Mouse (Mus musculus) MEL (cell line): ENCODE results near the gene Smtnl2. TPM values are rescaled to one million over a fixed set of nuclear protein-coding genes. Genes with fewer than 3 reads are reported as not detected.

Source experiments
- DNase-seq: peaks from one replicate; pipeline ENCODE4 v3.0.0; 2011; ENCODE audit warnings: low read depth, low spot score
- H3K27ac ChIP-seq: 2 replicates; pipeline ENCODE4 v1.5.1; 2012; ENCODE audit warnings: low read depth, mild to moderate bottlenecking, control low read depth, low read length, moderate library complexity; ENCODE audit not compliant: control insufficient read depth
- H3K27me3 ChIP-seq, 2 experiments: fragments of 150-350 bp in 1 of 2; sonication (generic) in 1 of 2; 2 replicates each; pipeline ENCODE4 v1.6.1; 2012; ENCODE audit warnings: low read length in 2 of 2, mild to moderate bottlenecking in 2 of 2, improper control_type of control experiment in 1 of 2, moderate library complexity in 1 of 2; ENCODE audit not compliant: insufficient read depth in 2 of 2, control insufficient read depth in 1 of 2
- H3K36me3 ChIP-seq, 2 experiments: 2 replicates each; pipeline ENCODE4 v1.6.1; 2012 to 2014; ENCODE audit warnings: low read length in 2 of 2, improper control_type of control experiment in 1 of 2, inconsistent platforms in 1 of 2, mild to moderate bottlenecking in 1 of 2; ENCODE audit not compliant: insufficient read depth in 2 of 2, control insufficient read depth in 1 of 2
- H3K4me1 ChIP-seq, 2 experiments: fragments of 150-350 bp in 1 of 2; sonication (generic) in 1 of 2; 2 replicates each; pipeline ENCODE4 v1.6.1; 2012; ENCODE audit warnings: low read length in 2 of 2, improper control_type of control experiment in 1 of 2, mild to moderate bottlenecking in 1 of 2; ENCODE audit not compliant: insufficient read depth in 2 of 2, control insufficient read depth in 1 of 2
- H3K4me3 ChIP-seq, 2 experiments: fragments of 150-350 bp in 1 of 2; sonication (generic) in 1 of 2; 2 replicates each; pipeline ENCODE4 v1.5.1; 2012; ENCODE audit warnings: low read depth in 2 of 2, low read length in 2 of 2, mild to moderate bottlenecking in 2 of 2, moderate library complexity in 2 of 2, control low read depth in 1 of 2, improper control_type of control experiment in 1 of 2; ENCODE audit not compliant: control insufficient read depth in 1 of 2, insufficient read depth in 1 of 2
- H3K79me2 ChIP-seq: 2 replicates; pipeline ENCODE4 v1.6.1; 2012; ENCODE audit warnings: mild to moderate bottlenecking, low read length, moderate library complexity; ENCODE audit not compliant: control insufficient read depth, poor library complexity, insufficient read depth
- H3K9ac ChIP-seq: 2 replicates; pipeline ENCODE4 v1.6.1; 2012; ENCODE audit warnings: low read depth, mild to moderate bottlenecking, control low read depth, low read length, moderate library complexity; ENCODE audit not compliant: control insufficient read depth, poor library complexity, severe bottlenecking
- H3K9me3 ChIP-seq: fragments of 150-350 bp; sonication (generic); replicated peaks from 2 replicates; pipeline ENCODE4 v1.6.1; 2012; ENCODE audit warnings: mild to moderate bottlenecking, low read length, improper control_type of control experiment, moderate library complexity; ENCODE audit not compliant: insufficient read depth
- BHLHE40 ChIP-seq: IDR thresholded peaks from 2 replicates; pipeline ENCODE4 v1.6.1; 2012; ENCODE audit warnings: low read depth, mild to moderate bottlenecking, inconsistent platforms, low read length, improper control_type of control experiment, borderline replicate concordance
- CHD2 ChIP-seq: IDR thresholded peaks from 2 replicates; pipeline ENCODE4 v1.6.1; 2011; ENCODE audit warnings: low read length, improper control_type of control experiment
- E2F4 ChIP-seq: IDR thresholded peaks from 2 replicates; pipeline ENCODE4 v1.6.1; 2011; ENCODE audit warnings: low read depth, low read length, improper control_type of control experiment, borderline replicate concordance
- ELF1 ChIP-seq: IDR thresholded peaks from 2 replicates; pipeline ENCODE4 v1.6.1; 2014; ENCODE audit warnings: low read depth, mild to moderate bottlenecking, inconsistent platforms, low read length, improper control_type of control experiment, moderate library complexity
- EP300 ChIP-seq, 2 experiments: IDR thresholded peaks; 2 replicates each; pipeline ENCODE4 v1.6.1; 2011; ENCODE audit warnings: improper control_type of control experiment in 2 of 2, low read length in 2 of 2, low read depth in 1 of 2, mild to moderate bottlenecking in 1 of 2
- ETS1 ChIP-seq: IDR thresholded peaks from 2 replicates; pipeline ENCODE4 v1.6.1; 2012; ENCODE audit warnings: low read depth, mild to moderate bottlenecking, inconsistent platforms, low read length, improper control_type of control experiment, moderate library complexity
- GATA1 ChIP-seq: IDR thresholded peaks from 2 replicates; pipeline ENCODE4 v1.6.1; 2011; ENCODE audit warnings: low read depth, low read length, improper control_type of control experiment
- KAT2A ChIP-seq: conservative IDR thresholded peaks from 2 replicates; pipeline ENCODE4 v1.6.1; 2012; ENCODE audit warnings: low read depth, low read length, improper control_type of control experiment, inconsistent platforms
- MAFK ChIP-seq: IDR thresholded peaks from 2 replicates; pipeline ENCODE4 v1.6.1; 2011; ENCODE audit warnings: low read depth, mild to moderate bottlenecking, low read length, improper control_type of control experiment, borderline replicate concordance
- MAX ChIP-seq: IDR thresholded peaks from 2 replicates; pipeline ENCODE4 v1.6.1; 2011; ENCODE audit warnings: low read length, improper control_type of control experiment
- MAZ ChIP-seq: IDR thresholded peaks from 2 replicates; pipeline ENCODE4 v1.6.1; 2012; ENCODE audit warnings: low read depth, mild to moderate bottlenecking, inconsistent platforms, low read length, improper control_type of control experiment
- NELFE ChIP-seq: IDR thresholded peaks from 2 replicates; pipeline ENCODE4 v1.6.1; 2011; ENCODE audit warnings: low read depth, low read length, improper control_type of control experiment
- NRF1 ChIP-seq: IDR thresholded peaks from 2 replicates; pipeline ENCODE4 v1.6.1; 2014; ENCODE audit warnings: low read depth, mild to moderate bottlenecking, inconsistent platforms, low read length, improper control_type of control experiment, moderate library complexity; ENCODE audit not compliant: poor library complexity, insufficient read depth, severe bottlenecking
- POLR2A ChIP-seq, 2 experiments: IDR thresholded peaks; 2 replicates each; pipeline ENCODE4 v1.6.1; 2011 to 2012; ENCODE audit warnings: low read length in 2 of 2, mild to moderate bottlenecking in 2 of 2, control low read depth in 1 of 2, improper control_type of control experiment in 1 of 2, low read depth in 1 of 2, moderate library complexity in 1 of 2; ENCODE audit not compliant: control insufficient read depth in 1 of 2, insufficient read depth in 1 of 2, poor library complexity in 1 of 2
- POLR2AphosphoS5 ChIP-seq: IDR thresholded peaks from 2 replicates; pipeline ENCODE4 v1.6.1; 2012; ENCODE audit warnings: low read depth, borderline replicate concordance, mild to moderate bottlenecking, inconsistent platforms, low read length, moderate library complexity, mixed read lengths
- RAD21 ChIP-seq: IDR thresholded peaks from 2 replicates; pipeline ENCODE4 v1.6.1; 2011; ENCODE audit warnings: mild to moderate bottlenecking, low read depth, low read length, improper control_type of control experiment
- TBP ChIP-seq: IDR thresholded peaks from 2 replicates; pipeline ENCODE4 v1.8.0; 2011; ENCODE audit warnings: low read depth, low read length, improper control_type of control experiment
- TCF12 ChIP-seq: IDR thresholded peaks from 2 replicates; pipeline ENCODE4 v1.6.1; 2014; ENCODE audit warnings: low read depth, mild to moderate bottlenecking, inconsistent platforms, low read length, improper control_type of control experiment, moderate library complexity
- USF1 ChIP-seq: IDR thresholded peaks from 2 replicates; pipeline ENCODE4 v1.6.1; 2014; ENCODE audit warnings: low read depth, mild to moderate bottlenecking, inconsistent platforms, low read length, improper control_type of control experiment, moderate library complexity
- ZMIZ1 ChIP-seq: IDR thresholded peaks from 2 replicates; pipeline ENCODE4 v1.6.1; 2012; ENCODE audit warnings: low read depth, mild to moderate bottlenecking, inconsistent platforms, low read length, improper control_type of control experiment, moderate library complexity
- polyA plus RNA-seq, 2 experiments: library from polyadenylated mRNA; stranded (reverse) in 1 of 2; unstranded in 1 of 2; fragments of >175 nt in 1 of 2; fragments of >200 nt in 1 of 2; gene quantifications; 2 replicates each; pipeline versions ENCODE4 v1.2.1 to v1.2.4; 2012; ENCODE audit warnings: low replicate concordance in 2 of 2, low read depth in 1 of 2; ENCODE audit not compliant: insufficient read length in 2 of 2, insufficient read depth in 1 of 2, missing spikeins in 1 of 2
- total RNA-seq: library from RNA; depleted of rRNA; stranded (reverse); fragments of 300-350 nt; gene quantifications from 2 replicates; pipeline ENCODE4 v1.2.3, GENCODE M21; 2012

Smtnl2 gene
- total and polyA plus RNA-seq, 3 experiments = 10.2 to 10.9 TPM; not detected in 1

- TF ChIP-seq KAT2A (no peak), POLR2A (IDR thresholded peaks at IDR 0.05; ENCODE audit: control insufficient read depth in 1 of 2, insufficient read depth in 1 of 2, low read depth in 1 of 2, low read length in 2 of 2, poor library complexity in 1 of 2) (no peak)
Measured at GRCm38 (mm10) chr11:72395652-72396051, 15.9 kb downstream of the Smtnl2 start (continued).

GRCm38 (mm10) chr11:72394694-72395093 lies 16.8 kb downstream of the Smtnl2 start:
- Histone ChIP-seq H3K4me3 (no peak overlapping the region), H3K9ac (0 out of 2 replicates have a peak overlapping the region, but pooled peaks have one; percentile 10), H3K36me3 (peaks cover 0 to 17% of the 10 kb centered on the region in 2 experiments; a peak in 2 of 4 replicates), H3K79me2 (no peaks in the 10 kb centered on the region), H3K27ac (0 out of 2 replicates have a peak overlapping the region, but pooled peaks have one; percentile 13), H3K27me3 (no peaks in the 10 kb centered on the region), H3K9me3 (no peaks in the 10 kb centered on the region), H3K4me1 (peaks cover 12 to 37% of the 10 kb centered on the region in 2 experiments)
- TF ChIP-seq MAFK (no peak), NRF1 (peak; percentile 56; the same call in 1 of the 2 replicates), ELF1 (peak; percentile 25; the same call in 1 of the 2 replicates), USF1 (no peak), ZMIZ1 (no peak), BHLHE40 (0 out of 2 replicates have a peak, but pooled peaks have one; percentile 21), CHD2 (no peak), TCF12 (0 out of 2 replicates have a peak, but pooled peaks have one; percentile 31), GATA1 (peak; percentile 64; the same call in 1 of the 2 replicates), MAZ (no peak), E2F4 (no peak), EP300 (IDR thresholded peaks at IDR 0.05; ENCODE audit: low read depth in 1 of 2, low read length in 2 of 2) (peak; percentile 53 to 63), RAD21 (no peak), TBP (no peak)
- DNase-seq = peak; percentile 66

DNA sequence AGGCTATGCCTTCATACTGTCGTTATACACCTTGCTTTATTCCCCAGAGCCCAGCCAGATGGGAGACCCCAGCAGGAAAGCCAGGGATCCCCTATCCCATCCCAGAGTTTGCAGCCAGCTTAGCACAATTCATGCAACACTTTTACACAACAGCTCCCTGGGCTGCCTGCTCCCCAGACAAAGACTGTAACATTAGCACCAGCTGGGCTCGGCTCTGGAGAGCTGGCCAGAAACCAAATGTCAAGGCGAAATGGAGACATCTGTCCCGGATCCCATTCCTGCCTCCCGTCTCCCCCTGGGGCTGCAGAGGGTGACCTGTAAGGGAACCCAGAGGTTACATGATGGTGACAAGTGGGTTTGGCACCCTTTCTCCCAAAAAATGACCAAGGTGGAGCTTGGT lies 17.8 kb downstream of the Smtnl2 start:
- H3K27me3 ChIP-seq = no peaks in the 10 kb centered on the region

More for the DNA sequence above, 17.8 kb downstream of the Smtnl2 start:
- TF ChIP-seq NRF1 (no peak), POLR2AphosphoS5 (no peak), MAZ (no peak), MAX (no peak), ETS1 (no peak), NELFE (no peak)
- TF ChIP-seq, all 39 proteins: peak for 0
- H3K36me3 ChIP-seq = peaks cover 0 to 17% of the 10 kb centered on the region in 2 experiments; a peak in 2 of 4 replicates
- H3K9ac ChIP-seq = no peak overlapping the region
- no peaks in the 10 kb centered on the region for H3K79me2 ChIP-seq
- no peak for DNase-seq
- H3K4me3 ChIP-seq = no peak overlapping the region
- peaks cover 12 to 37% of the 10 kb centered on the region in 2 experiments for H3K4me1 ChIP-seq
- no peak overlapping the region for H3K27ac ChIP-seq
- H3K9me3 ChIP-seq = no peaks in the 10 kb centered on the region
